Mouse (Mus musculus): Measurements from ENCODE around the gene Ubr7. TPM values are rescaled to one million over a fixed set of nuclear protein-coding genes. Genes with fewer than 3 reads are reported as not detected.

The Ubr7 gene
- polyA plus RNA-seq, 2 experiments from 2014 or later, result 19.5 to 21.7 TPM

Other genes with a start within 250 kb of the Ubr7 start
- not detected for gene Chga, start 203.0 kb upstream of the Ubr7 start, polyA plus RNA-seq (2017; shearing (Covaris generic))
- 10 to 100 TPM; 16.3 to 20.8 TPM for gene Itpk1, start 53.0 kb upstream of the Ubr7 start, polyA plus RNA-seq (2017; shearing (Covaris generic))
- 1 to 10 TPM; 4.6 to 9.5 TPM for gene Moap1, start 14.3 kb upstream of the Ubr7 start, polyA plus RNA-seq (2017; shearing (Covaris generic))
- 1 to 10 TPM; 9.7 TPM for gene Tmem251, start 14.2 kb upstream of the Ubr7 start, polyA plus RNA-seq (2017; shearing (Covaris generic))
- gene Gm28051, start 202 bp upstream of the Ubr7 start, polyA plus RNA-seq (2017; shearing (Covaris generic)), result not detected
- 10 to 100 TPM; 27.3 to 32.2 TPM for gene Gon7, start 164 bp upstream of the Ubr7 start, polyA plus RNA-seq (2017; shearing (Covaris generic))
- gene Gm20604, start 705 bp downstream of the Ubr7 start, polyA plus RNA-seq (2017; shearing (Covaris generic)), result 1 to 10 TPM; 6.1 to 9.5 TPM
- 10 to 100 TPM; 11.5 to 11.9 TPM for gene Btbd7, start 120.5 kb downstream of the Ubr7 start, polyA plus RNA-seq (2017; shearing (Covaris generic))
- gene Cox8c, start 141.3 kb downstream of the Ubr7 start, polyA plus RNA-seq (2017; shearing (Covaris generic)), result not detected
- gene Unc79, start 190.9 kb downstream of the Ubr7 start, polyA plus RNA-seq (2017; shearing (Covaris generic)), result under 1 TPM; 0.34 to 0.38 TPM